Comparison of ENCODE assay signal across 11 mouse cellular contexts in the genomic region with DNA sequence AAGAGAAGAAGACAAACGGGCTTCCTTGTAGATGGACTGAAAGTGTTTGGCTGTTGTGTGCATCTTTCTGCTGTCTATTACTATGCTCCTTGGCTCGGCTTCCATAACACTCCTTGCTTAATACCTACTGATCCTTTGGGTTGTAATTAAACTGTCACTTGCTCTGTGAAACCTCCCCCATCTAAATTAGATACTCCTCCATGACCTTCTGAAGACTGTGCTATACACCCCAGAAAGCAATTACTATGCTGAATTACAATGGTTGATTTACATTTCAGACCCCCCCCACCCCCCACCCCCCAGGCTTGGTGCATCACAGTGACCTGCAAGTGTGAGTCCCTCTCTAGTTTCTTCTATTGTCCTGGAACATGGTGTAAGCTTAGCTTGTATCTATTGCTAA.
"Had no signal": no experiment of that assay in that cellular context is flagged by ENCODE, and none has a peak within 500 bp of the region (broad histone marks: within the 10 kb centered on the region; RNA-seq: fewer than 3 reads in every experiment).

No protein-coding gene starts in this region.

- H3K9ac ChIP-seq: intestine, embryonic 15.5 days; limb, embryonic 13.5 days; liver, embryonic 14.5 days; midbrain, embryonic 13.5 days had no signal

- ATAC-seq: intestine, embryonic 15.5 days; midbrain, embryonic 13.5 days had no signal

- H3K27me3 ChIP-seq: intestine, embryonic 15.5 days; limb, embryonic 13.5 days; midbrain, embryonic 13.5 days had no signal

- H3K4me1 ChIP-seq: intestine, embryonic 15.5 days; midbrain, embryonic 13.5 days had no signal

- H3K27ac ChIP-seq: intestine, embryonic 15.5 days; layer of hippocampus, adult 2 months; limb, embryonic 13.5 days; liver, embryonic 14.5 days; midbrain, embryonic 13.5 days had no signal

- H3K36me3 ChIP-seq: intestine, embryonic 15.5 days; limb, embryonic 13.5 days; midbrain, embryonic 13.5 days had no signal

- H3K4me2 ChIP-seq: intestine, embryonic 15.5 days; limb, embryonic 13.5 days; midbrain, embryonic 13.5 days had no signal

- H3K4me3 ChIP-seq: intestine, embryonic 15.5 days; layer of hippocampus, adult 2 months; limb, embryonic 13.5 days; midbrain, embryonic 13.5 days; myocyte had no signal

- H3K9me3 ChIP-seq: intestine, embryonic 15.5 days had no signal

- DNase-seq: kidney, adult 18-20 months; kidney, postnatal 4 days; lung, adult 18-20 months; right cerebral cortex, postnatal 14 days; thymus, postnatal 36 days had no signal
